In genomic region chr6:100206741-100207275, GRCm38 (mm10) we compare ENCODE assay signal across 7 mouse cellular contexts.
DNase-seq lines count a peak whose midpoint lies in the region; ATAC-seq lines count a peak whose summit lies in the region.

No protein-coding gene starts in this region.

- peaks cover 91% of the 10 kb centered on the region for H3K27me3 ChIP-seq in forebrain, embryonic 10.5 days (ENCODE audit: poor library complexity, severe bottlenecking)
- H3K27me3 ChIP-seq in hindbrain, embryonic 13.5 days = peaks cover 57% of the 10 kb centered on the region
- H3K27me3 ChIP-seq in midbrain, embryonic 11.5 days (ENCODE audit: control insufficient read depth, insufficient read depth, low read length) = peaks cover 15% of the 10 kb centered on the region

- ATAC-seq in hindbrain, embryonic 13.5 days (ENCODE audit: low FRiP score) = peak; percentile 62
- ATAC-seq in midbrain, embryonic 11.5 days (ENCODE audit: low FRiP score) = peak; percentile 70

- DNase-seq in brain, adult 2 months (ENCODE audit: low read depth, low spot score) = peak; percentile 95
- DNase-seq in forebrain, embryonic 10.5 days (ENCODE audit: extremely low spot score, low spot score) = no peak
- DNase-seq in layer of hippocampus, postnatal 14 days (ENCODE audit: low spot score in 2 of 2) = peak; percentile 57 to 84
- DNase-seq in midbrain, embryonic 11.5 days (ENCODE audit: low spot score, missing footprints) = no peak
- DNase-seq in natural killer cell, adult 2 months (ENCODE audit: low spot score in 2 of 2) = no peak
- no peak for DNase-seq in B cell, adult 2 months

- H3K36me3 ChIP-seq in forebrain, embryonic 10.5 days (replicated peaks) = no peaks in the 10 kb centered on the region
- H3K36me3 ChIP-seq in hindbrain, embryonic 13.5 days = no peaks in the 10 kb centered on the region
- no peaks in the 10 kb centered on the region for H3K36me3 ChIP-seq in midbrain, embryonic 11.5 days (ENCODE audit: control insufficient read depth, insufficient read depth, low read length)

- peak overlapping the region; percentile 23 for H3K4me3 ChIP-seq in forebrain, embryonic 10.5 days
- no peak overlapping the region; the same call in 1 of the 2 replicates for H3K4me3 ChIP-seq in hindbrain, embryonic 13.5 days
- no peak overlapping the region for H3K4me3 ChIP-seq in midbrain, embryonic 11.5 days (ENCODE audit: low read depth, low read length)

- H3K4me1 ChIP-seq in forebrain, embryonic 10.5 days = peaks cover 31% of the 10 kb centered on the region
- H3K4me1 ChIP-seq in hindbrain, embryonic 13.5 days (replicated peaks) = peaks cover 40% of the 10 kb centered on the region
- H3K4me1 ChIP-seq in midbrain, embryonic 11.5 days (ENCODE audit: control insufficient read depth, insufficient read depth, low read length) = peaks cover 14% of the 10 kb centered on the region

- 0 out of 2 replicates have a peak overlapping the region, but pooled peaks have one; percentile 19 for H3K9ac ChIP-seq in hindbrain, embryonic 13.5 days
- H3K9ac ChIP-seq in midbrain, embryonic 11.5 days (ENCODE audit: low read length) = no peak overlapping the region

- H3K4me2 ChIP-seq in hindbrain, embryonic 13.5 days = peak overlapping the region; percentile 34
- H3K4me2 ChIP-seq in midbrain, embryonic 11.5 days = 0 out of 2 replicates have a peak overlapping the region, but pooled peaks have one; percentile 5

- H3K27ac ChIP-seq in forebrain, embryonic 10.5 days = no peak overlapping the region
- H3K27ac ChIP-seq in hindbrain, embryonic 13.5 days = peak overlapping the region; percentile 23; the same call in 1 of the 2 replicates
- H3K27ac ChIP-seq in midbrain, embryonic 11.5 days (ENCODE audit: low read depth, low read length) = no peak overlapping the region

- 3% methylated on average over 14 of the region's 14 CpGs for WGBS in forebrain, embryonic 10.5 days
- 1% methylated on average over 14 of the region's 14 CpGs for WGBS in hindbrain, embryonic 13.5 days
- WGBS in midbrain, embryonic 11.5 days = 6% methylated on average over 14 of the region's 14 CpGs

- no peaks in the 10 kb centered on the region for H3K9me3 ChIP-seq in forebrain, embryonic 10.5 days
- no peaks in the 10 kb centered on the region for H3K9me3 ChIP-seq in hindbrain, embryonic 13.5 days
- H3K9me3 ChIP-seq in midbrain, embryonic 11.5 days (ENCODE audit: control insufficient read depth, low read length) = no peaks in the 10 kb centered on the region

Comparison
In these comparisons a context has a peak if more than half of its experiments do, and no peak if none do; other contexts are left out.
1. DNase-seq: peak in brain, adult 2 months (single experiment) and layer of hippocampus, postnatal 14 days (2 of 2); none in forebrain, embryonic 10.5 days (single experiment), midbrain, embryonic 11.5 days (single experiment), natural killer cell, adult 2 months (0 of 2) and B cell, adult 2 months (0 of 2).